Mouse (Mus musculus): ENCODE data around the gene Fam174b.

The Fam174b gene

DNA sequence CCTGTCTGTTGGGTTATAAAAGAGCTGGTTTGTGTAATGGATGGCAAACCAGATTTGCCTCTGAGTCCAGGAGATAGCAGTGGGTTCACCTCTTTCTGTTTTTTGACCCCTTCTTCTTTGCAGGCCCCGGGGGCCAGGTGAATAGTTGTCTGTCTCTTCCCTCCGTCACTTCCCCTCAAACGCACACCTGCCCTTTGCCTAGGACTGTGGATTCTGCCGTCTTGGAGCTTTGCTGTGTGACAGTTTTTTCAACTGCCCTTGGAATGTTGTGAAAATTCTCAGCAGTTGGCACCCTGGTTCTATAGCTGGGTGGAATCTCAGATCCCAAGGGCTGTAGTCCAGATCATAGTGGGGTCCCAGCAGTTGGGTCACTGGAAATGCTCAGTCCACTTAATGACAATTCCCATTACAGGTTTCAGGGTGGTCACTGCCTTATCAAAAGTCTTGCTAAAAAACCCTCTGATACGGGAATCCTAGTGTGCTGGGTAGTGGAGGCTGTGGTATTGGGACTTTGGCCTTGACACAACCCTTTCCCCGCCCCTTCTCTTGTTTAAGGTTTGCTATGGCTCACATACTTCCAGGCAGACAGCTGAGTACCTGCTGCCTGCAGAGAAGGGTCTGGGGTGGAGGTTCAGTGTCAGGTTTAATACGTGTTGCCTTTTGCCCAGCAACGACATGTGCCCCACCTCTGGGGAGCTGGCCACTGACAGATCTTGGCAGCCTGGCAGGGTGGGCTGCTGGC is 76.3 kb downstream of the Fam174b start:
- DNase-seq: no peak

DNA sequence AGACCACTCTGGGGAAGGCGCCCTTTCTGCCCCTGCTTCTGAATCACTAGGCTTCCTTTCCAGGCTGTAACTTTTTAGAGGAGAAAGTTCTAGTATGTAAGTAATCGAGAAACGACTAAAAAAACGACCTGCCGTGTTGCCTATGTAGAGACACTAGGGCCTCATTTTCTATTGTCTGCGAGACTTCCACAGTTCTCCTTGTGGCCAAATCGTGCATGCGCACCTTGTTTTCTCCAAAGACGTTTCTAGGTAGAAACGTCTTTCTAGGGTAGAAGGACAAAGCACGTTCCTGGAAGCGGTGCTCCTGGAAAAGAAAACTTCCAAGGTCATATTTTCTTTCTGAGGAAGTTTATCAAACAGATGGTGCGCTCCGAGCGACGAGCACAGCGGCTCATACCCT is 79.3 kb downstream of the Fam174b start:
- DNase-seq: no peak

All from cerebellum, adult 9-10 months (tissue).